ENCODE assay signal across 8 mouse cellular contexts in the genomic region with DNA sequence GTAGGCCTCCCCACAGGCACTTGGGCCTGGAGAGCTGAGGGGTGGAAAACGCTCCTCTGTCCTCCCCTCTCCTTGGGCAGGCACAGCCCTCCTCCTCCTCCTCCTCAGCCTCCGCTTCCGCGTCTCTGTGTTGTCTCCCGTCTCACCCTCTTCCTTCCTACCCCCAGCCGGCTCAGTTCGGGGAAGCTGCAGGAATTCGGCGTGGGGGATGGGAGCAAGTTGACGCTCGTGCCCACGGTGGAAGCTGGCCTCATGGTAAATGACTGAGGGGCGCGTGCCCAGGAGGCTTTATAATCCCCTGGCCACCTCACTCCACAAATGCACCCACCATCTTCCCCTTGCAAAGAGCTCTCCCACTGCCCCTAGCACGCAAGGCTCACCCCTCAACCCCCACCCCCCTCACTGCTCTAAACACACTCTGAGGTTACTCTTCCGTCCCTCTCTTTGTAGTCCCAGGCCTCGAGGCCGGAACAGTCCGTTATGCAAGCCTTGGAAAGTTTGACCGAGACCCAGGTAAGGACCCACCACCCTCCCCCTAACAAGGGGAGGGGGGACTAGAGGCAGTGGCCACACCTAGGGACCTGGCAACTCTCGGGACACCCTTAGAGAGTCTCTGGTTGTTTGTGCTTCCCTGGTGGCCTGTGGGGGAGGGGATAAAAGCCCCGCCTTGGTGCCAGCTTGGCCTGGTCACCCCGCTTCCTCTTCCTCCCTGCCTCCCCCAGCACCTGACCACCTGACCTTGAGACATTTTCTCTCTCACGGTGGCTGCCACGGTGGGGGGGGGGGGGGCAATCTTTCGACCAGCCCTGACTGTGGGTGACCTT. TPM values are rescaled to one million over a fixed set of nuclear protein-coding genes. Genes with fewer than 3 reads are reported as not detected.
A peak's percentile ranks its signal among the peaks of the same experiment; 100 is the strongest.
DNase-seq lines count a peak whose midpoint lies in the region; ATAC-seq and TF ChIP-seq lines count a peak whose summit lies in the region.

No protein-coding gene starts in this region.

- no peaks in the 10 kb centered on the region for H3K27me3 ChIP-seq in erythroblast, embryonic 14.5 days (ENCODE audit: control insufficient read depth)
- no peaks in the 10 kb centered on the region for H3K27me3 ChIP-seq in forebrain, embryonic 15.5 days
- H3K27me3 ChIP-seq in liver, embryonic 14.5 days (ENCODE audit: control insufficient read depth, insufficient read depth, low read length) = no peaks in the 10 kb centered on the region
- no peaks in the 10 kb centered on the region for H3K27me3 ChIP-seq in neural tube, embryonic 11.5 days (ENCODE audit: control insufficient read depth, insufficient read depth, low read length)

- DNase-seq in adrenal gland, postnatal 36 days = peak; percentile 76 to 86
- DNase-seq in induced T-regulatory cell, adult 2 months (ENCODE audit: low read depth) = peak; percentile 70
- no peak for DNase-seq in liver, embryonic 14.5 days (ENCODE audit: low read depth in 3 of 3, low spot score in 3 of 3)
- peak; percentile 63 for DNase-seq in neural tube, embryonic 11.5 days (ENCODE audit: low spot score)
- DNase-seq in thymus, postnatal 14 days = peak; percentile 79

- peak overlapping the region; percentile 96 for H3K4me2 ChIP-seq in forebrain, embryonic 15.5 days (replicated peaks)
- H3K4me2 ChIP-seq in liver, embryonic 14.5 days (ENCODE audit: low read depth) = peak overlapping the region; percentile 99
- peak overlapping the region; percentile 98 for H3K4me2 ChIP-seq in neural tube, embryonic 11.5 days (ENCODE audit: low read depth)

- H3K27ac ChIP-seq in forebrain, embryonic 15.5 days (replicated peaks) = peak overlapping the region; percentile 100
- peak overlapping the region; percentile 78 for H3K27ac ChIP-seq in liver, embryonic 14.5 days
- peak overlapping the region; percentile 98 for H3K27ac ChIP-seq in neural tube, embryonic 11.5 days (ENCODE audit: low read depth, low read length)

- TF ChIP-seq EP300 in liver, embryonic 14.5 days (IDR thresholded peaks at IDR 0.05; ENCODE audit: low read depth) = no peak

- under 1% methylated on average over 26 of the region's 26 CpGs for WGBS in forebrain, embryonic 15.5 days
- WGBS in liver, embryonic 14.5 days (ENCODE audit: insufficient replicate concordance) = 5% methylated on average over 26 of the region's 26 CpGs
- WGBS in neural tube, embryonic 11.5 days = 0% methylated on average over 22 of the region's 26 CpGs

- TF ChIP-seq CTCF in liver, embryonic 14.5 days (IDR thresholded peaks at IDR 0.05; ENCODE audit: low read depth) = no peak

- H3K9ac ChIP-seq in forebrain, embryonic 15.5 days (replicated peaks) = peak overlapping the region; percentile 99
- peak overlapping the region; percentile 84 for H3K9ac ChIP-seq in liver, embryonic 14.5 days (replicated peaks)
- H3K9ac ChIP-seq in neural tube, embryonic 11.5 days (ENCODE audit: low read length) = peak overlapping the region; percentile 100

- no peaks in the 10 kb centered on the region for H3K9me3 ChIP-seq in erythroblast, embryonic 14.5 days (ENCODE audit: control insufficient read depth, low read length)
- no peaks in the 10 kb centered on the region for H3K9me3 ChIP-seq in forebrain, embryonic 15.5 days
- no peaks in the 10 kb centered on the region for H3K9me3 ChIP-seq in liver, embryonic 14.5 days (ENCODE audit: control insufficient read depth, low read length)
- no peaks in the 10 kb centered on the region for H3K9me3 ChIP-seq in neural tube, embryonic 11.5 days (ENCODE audit: control insufficient read depth, low read length)

- peaks cover 89% of the 10 kb centered on the region for H3K4me1 ChIP-seq in erythroblast, embryonic 14.5 days (ENCODE audit: control insufficient read depth)
- H3K4me1 ChIP-seq in forebrain, embryonic 15.5 days = peaks cover 54% of the 10 kb centered on the region
- H3K4me1 ChIP-seq in liver, embryonic 14.5 days (replicated peaks; ENCODE audit: control insufficient read depth in 2 of 2, insufficient read depth in 2 of 2, low read length in 1 of 2) = peaks cover 18 to 19% of the 10 kb centered on the region in 2 experiments
- peaks cover 40% of the 10 kb centered on the region for H3K4me1 ChIP-seq in neural tube, embryonic 11.5 days (ENCODE audit: control insufficient read depth, insufficient read depth, low read length)

- H3K4me3 ChIP-seq in erythroblast, embryonic 14.5 days (replicated peaks) = peak overlapping the region; percentile 95
- peak overlapping the region; percentile 80 for H3K4me3 ChIP-seq in forebrain, embryonic 15.5 days
- peak overlapping the region; percentile 72 to 90 for H3K4me3 ChIP-seq in liver, embryonic 14.5 days (ENCODE audit: insufficient read depth in 1 of 2, low read depth in 2 of 2, low read length in 2 of 2)
- peak overlapping the region; percentile 100 for H3K4me3 ChIP-seq in neural tube, embryonic 11.5 days (ENCODE audit: low read depth, low read length)

- no peak for ATAC-seq in erythroblast, adult 5-6 weeks (replicated peaks; ENCODE audit: low FRiP score, poor library complexity, severe bottlenecking)
- no peak for ATAC-seq in forebrain, embryonic 15.5 days (replicated peaks)
- ATAC-seq in liver, embryonic 14.5 days (ENCODE audit: insufficient read depth) = no peak
- no peak for ATAC-seq in neural tube, embryonic 11.5 days (ENCODE audit: insufficient read depth, low FRiP score, low TSS enrichment)

- H3K36me3 ChIP-seq in erythroblast, embryonic 14.5 days (ENCODE audit: control insufficient read depth) = peaks cover 82% of the 10 kb centered on the region
- peaks cover 45% of the 10 kb centered on the region for H3K36me3 ChIP-seq in forebrain, embryonic 15.5 days
- peaks cover 42% of the 10 kb centered on the region for H3K36me3 ChIP-seq in liver, embryonic 14.5 days (replicated peaks; ENCODE audit: control insufficient read depth, insufficient read depth, low read depth)
- peaks cover 44% of the 10 kb centered on the region for H3K36me3 ChIP-seq in neural tube, embryonic 11.5 days (ENCODE audit: control insufficient read depth, insufficient read depth, low read length)

RNA-seq across cellular contexts. Expression of a gene that starts 3.4 kb away (rescaled TPM):
- polyA plus RNA-seq in erythroblast, embryonic 14.5 days (2012) = 7.0 and 9.3 TPM in 2 replicates
- 5.0 and 7.7 TPM in 2 replicates for total RNA-seq in erythroblast, adult 5-6 weeks (2015; ENCODE audit: low replicate concordance)
- 3.9 and 7.4 TPM in 2 replicates for total RNA-seq in erythroblast, adult 5-6 weeks (2017; ENCODE audit: low replicate concordance)
- total RNA-seq in adrenal gland, postnatal 36 days (2021) = 100 to 1,000 TPM; 104 to 188 TPM
- 33.0 and 34.9 TPM in 2 replicates for polyA plus RNA-seq in forebrain, embryonic 15.5 days (2015; fragmentation: Nextera tagmentation; extraction: Ambion mirVana)
- 9.1 and 10.3 TPM in 2 replicates for polyA plus RNA-seq in liver, embryonic 14.5 days (2012; rRNA removed)
- polyA plus RNA-seq in liver, embryonic 14.5 days (2014; fragmentation: Nextera tagmentation; extraction: Ambion mirVana) = 5.1 and 5.7 TPM in 2 replicates
- 70.0 and 78.2 TPM in 2 replicates for polyA plus RNA-seq in neural tube, embryonic 11.5 days (2014; fragmentation: Nextera tagmentation; extraction: Ambion mirVana)

RNA-seq across cellular contexts. Expression of a gene that starts 10.8 kb away (rescaled TPM):
- polyA plus RNA-seq in erythroblast, embryonic 14.5 days (2012) = 0.15 and 0.52 TPM in 2 replicates
- total RNA-seq in erythroblast, adult 5-6 weeks (2015; ENCODE audit: low replicate concordance) = not detected in 2 replicates
- total RNA-seq in erythroblast, adult 5-6 weeks (2017; ENCODE audit: low replicate concordance) = not detected in 2 replicates
- 100 to 1,000 TPM in 1 of 2 experiments, 10 to 100 TPM in 1; 57.5 to 205 TPM for total RNA-seq in adrenal gland, postnatal 36 days (2021)
- polyA plus RNA-seq in forebrain, embryonic 15.5 days (2015; fragmentation: Nextera tagmentation; extraction: Ambion mirVana) = 29.7 and 39.5 TPM in 2 replicates
- 1.8 and 2.2 TPM in 2 replicates for polyA plus RNA-seq in liver, embryonic 14.5 days (2012; rRNA removed)
- polyA plus RNA-seq in liver, embryonic 14.5 days (2014; fragmentation: Nextera tagmentation; extraction: Ambion mirVana) = 0.42 and 1.1 TPM in 2 replicates
- 11.1 and 11.3 TPM in 2 replicates for polyA plus RNA-seq in neural tube, embryonic 11.5 days (2014; fragmentation: Nextera tagmentation; extraction: Ambion mirVana)

RNA-seq across cellular contexts. Expression of a gene that starts 13.0 kb away (rescaled TPM):
- polyA plus RNA-seq in erythroblast, embryonic 14.5 days (2012) = 139 and 144 TPM in 2 replicates
- total RNA-seq in erythroblast, adult 5-6 weeks (2015; ENCODE audit: low replicate concordance) = 43.3 and 48.8 TPM in 2 replicates
- 12.1 and 17.3 TPM in 2 replicates for total RNA-seq in erythroblast, adult 5-6 weeks (2017; ENCODE audit: low replicate concordance)
- 100 to 1,000 TPM; 561 to 735 TPM for total RNA-seq in adrenal gland, postnatal 36 days (2021)
- polyA plus RNA-seq in forebrain, embryonic 15.5 days (2015; fragmentation: Nextera tagmentation; extraction: Ambion mirVana) = 437 and 444 TPM in 2 replicates
- 196 and 211 TPM in 2 replicates for polyA plus RNA-seq in liver, embryonic 14.5 days (2012; rRNA removed)
- 249 and 270 TPM in 2 replicates for polyA plus RNA-seq in liver, embryonic 14.5 days (2014; fragmentation: Nextera tagmentation; extraction: Ambion mirVana)
- polyA plus RNA-seq in neural tube, embryonic 11.5 days (2014; fragmentation: Nextera tagmentation; extraction: Ambion mirVana) = 376 and 386 TPM in 2 replicates

RNA-seq across cellular contexts. Expression of a gene that starts 14.4 kb away (rescaled TPM):
- polyA plus RNA-seq in erythroblast, embryonic 14.5 days (2012) = 3.9 and 4.3 TPM in 2 replicates
- total RNA-seq in erythroblast, adult 5-6 weeks (2015; ENCODE audit: low replicate concordance) = 3.6 and 3.7 TPM in 2 replicates
- total RNA-seq in erythroblast, adult 5-6 weeks (2017; ENCODE audit: low replicate concordance) = 14.6 and 16.3 TPM in 2 replicates
- 100 to 1,000 TPM in 1 of 2 experiments, 10 to 100 TPM in 1; 35.0 to 104 TPM for total RNA-seq in adrenal gland, postnatal 36 days (2021)
- 350 and 358 TPM in 2 replicates for polyA plus RNA-seq in forebrain, embryonic 15.5 days (2015; fragmentation: Nextera tagmentation; extraction: Ambion mirVana)
- polyA plus RNA-seq in liver, embryonic 14.5 days (2012; rRNA removed) = 19.4 and 19.8 TPM in 2 replicates
- 10.1 and 10.7 TPM in 2 replicates for polyA plus RNA-seq in liver, embryonic 14.5 days (2014; fragmentation: Nextera tagmentation; extraction: Ambion mirVana)
- polyA plus RNA-seq in neural tube, embryonic 11.5 days (2014; fragmentation: Nextera tagmentation; extraction: Ambion mirVana) = 84.0 and 85.1 TPM in 2 replicates

RNA-seq across cellular contexts. Expression of a gene that starts 21.3 kb away (rescaled TPM):
- 0.60 and 0.99 TPM in 2 replicates for polyA plus RNA-seq in erythroblast, embryonic 14.5 days (2012)
- total RNA-seq in erythroblast, adult 5-6 weeks (2015; ENCODE audit: low replicate concordance) = 7.5 TPM in 1 of 2 replicates, not detected in the other
- total RNA-seq in erythroblast, adult 5-6 weeks (2017; ENCODE audit: low replicate concordance) = 5.9 TPM in 1 of 2 replicates, not detected in the other
- 10 to 100 TPM; 16.8 to 19.1 TPM for total RNA-seq in adrenal gland, postnatal 36 days (2021)
- 9.7 and 12.7 TPM in 2 replicates for polyA plus RNA-seq in forebrain, embryonic 15.5 days (2015; fragmentation: Nextera tagmentation; extraction: Ambion mirVana)
- polyA plus RNA-seq in liver, embryonic 14.5 days (2012; rRNA removed) = 6.8 and 6.9 TPM in 2 replicates
- polyA plus RNA-seq in liver, embryonic 14.5 days (2014; fragmentation: Nextera tagmentation; extraction: Ambion mirVana) = 10.6 and 13.2 TPM in 2 replicates
- polyA plus RNA-seq in neural tube, embryonic 11.5 days (2014; fragmentation: Nextera tagmentation; extraction: Ambion mirVana) = 8.8 and 10.8 TPM in 2 replicates

Comparison
In these comparisons a context has a peak if more than half of its experiments do, and no peak if none do; other contexts are left out.
1. DNase-seq: peak in adrenal gland, postnatal 36 days (2 of 2), induced T-regulatory cell, adult 2 months (single experiment), neural tube, embryonic 11.5 days (single experiment) and thymus, postnatal 14 days (single experiment); none in liver, embryonic 14.5 days (0 of 3).
2. Peak in every context shown above with its lines, with median percentiles within 50 percentile points of each other: H3K4me3 ChIP-seq, H3K27ac ChIP-seq, H3K4me2 ChIP-seq and H3K9ac ChIP-seq.